Mouse (Mus musculus) olfactory bulb, adult 2 months (tissue): ENCODE results near the gene Zfr2. TPM values are rescaled to one million over a fixed set of nuclear protein-coding genes. Genes with fewer than 3 reads are reported as not detected.
A peak's percentile ranks its signal among the peaks of the same experiment; 100 is the strongest.

Experiments
- H3K27ac ChIP-seq: fragments of 200-500 bp; 2 replicates; pipeline ENCODE4 v1.5.1; 2012; ENCODE audit warnings: low read depth, low read length; ENCODE audit not compliant: insufficient read depth
- H3K4me1 ChIP-seq: fragments of 200-500 bp; 2 replicates; pipeline ENCODE4 v1.6.1; 2012; ENCODE audit warnings: low read length; ENCODE audit not compliant: control insufficient read depth, insufficient read depth
- H3K4me3 ChIP-seq: fragments of 200-500 bp; 2 replicates; pipeline ENCODE4 v1.5.1; 2012; ENCODE audit warnings: mild to moderate bottlenecking, low read depth, low read length, moderate library complexity; ENCODE audit not compliant: insufficient read depth
- CTCF ChIP-seq: fragments of 200-500 bp; IDR thresholded peaks from 2 replicates; pipeline ENCODE4 v1.5.1; 2012; ENCODE audit warnings: low read depth, mild to moderate bottlenecking, low read length, moderate library complexity; ENCODE audit not compliant: insufficient read depth
- POLR2A ChIP-seq: fragments of 200-500 bp; IDR thresholded peaks from 2 replicates; pipeline ENCODE4 v1.6.1; 2012; ENCODE audit warnings: mild to moderate bottlenecking, low read depth, low read length, moderate library complexity; ENCODE audit not compliant: insufficient read depth
- WGBS: fragments of 180-500 bp; shearing (Covaris S2); methylation state at CpG from one replicate; pipeline ENCODE4 v1.1.7; 2018; 5-methylcytosine and 5-hydroxymethylcytosine counted together
- polyA plus RNA-seq: library from polyadenylated mRNA; stranded (reverse); fragments of >200 nt; gene quantifications from 2 replicates; pipeline ENCODE4 v1.2.4, GENCODE M21; 2012; ENCODE audit warnings: low replicate concordance; ENCODE audit not compliant: missing spikeins, insufficient read depth, insufficient read length

Zfr2 gene
- polyA plus RNA-seq, 1 experiment: not detected

DNA sequence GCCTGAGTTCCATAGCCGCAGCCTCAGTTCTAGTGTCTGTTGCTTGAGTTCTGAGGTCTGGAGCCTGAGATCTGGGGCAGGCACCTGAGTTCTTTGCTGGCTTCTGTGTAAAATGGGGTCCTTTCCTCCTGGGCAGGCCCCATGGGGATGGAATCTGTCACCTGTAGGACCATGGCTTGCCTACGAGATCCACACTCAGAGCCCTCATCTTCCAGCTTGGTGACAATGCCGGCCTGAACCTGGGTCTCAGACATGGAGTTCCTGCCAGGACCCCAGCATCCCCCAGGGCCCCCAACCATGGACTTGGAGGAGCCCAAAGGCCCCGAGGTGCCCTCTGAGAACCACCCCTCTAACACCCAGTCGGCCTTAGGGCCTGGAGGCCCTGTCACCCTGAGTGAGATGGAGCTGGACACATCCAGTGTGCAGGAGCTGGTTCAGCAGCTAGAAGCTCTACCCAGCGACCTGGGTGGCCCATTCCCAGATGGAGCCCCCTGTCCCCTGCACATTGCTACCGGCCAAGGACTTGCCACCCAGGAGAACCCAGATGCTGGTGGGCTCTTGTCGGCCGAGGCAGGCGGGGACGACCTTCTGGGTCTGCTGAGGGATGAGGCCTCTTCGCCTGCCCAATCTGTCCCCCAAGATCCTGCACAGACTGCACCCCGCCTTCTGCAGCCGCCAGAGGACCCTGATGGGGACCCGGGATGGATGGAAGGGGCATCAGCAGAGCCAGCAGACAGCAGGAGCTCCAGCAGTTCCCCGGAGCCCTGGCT lies 35.9 kb downstream of the Zfr2 start:
- TF ChIP-seq POLR2A (no peak), CTCF (no peak)
- H3K4me1 ChIP-seq: peaks cover 20% of the 10 kb centered on the region
- H3K4me3 ChIP-seq: peak overlapping the region; percentile 76
- WGBS: 73% methylated on average over 16 of the region's 16 CpGs
- H3K27ac ChIP-seq: no peak overlapping the region

DNA sequence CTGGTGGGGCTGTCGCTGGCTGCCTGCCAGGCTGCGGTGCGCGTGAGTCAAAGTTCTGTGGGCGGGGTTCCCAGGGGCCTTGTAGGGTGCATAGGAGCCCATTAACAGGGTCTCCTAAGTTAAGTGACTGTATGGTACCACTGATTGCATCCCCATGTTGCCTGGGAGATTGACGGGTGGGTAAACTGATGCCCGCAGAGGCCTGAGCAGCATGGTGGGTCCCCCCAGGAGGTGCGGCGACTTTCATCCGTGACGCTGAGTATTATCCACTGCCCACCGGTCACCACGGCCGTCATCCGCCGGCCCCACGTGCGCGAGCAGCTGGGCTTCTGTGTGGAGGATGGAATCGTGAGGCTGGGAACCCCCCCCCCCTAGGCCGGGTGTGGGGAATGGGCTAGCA lies 39.4 kb downstream of the Zfr2 start:
- WGBS: 91% methylated on average over 21 of the region's 21 CpGs
- Histone ChIP-seq H3K27ac (no peak overlapping the region), H3K4me3 (no peak overlapping the region), H3K4me1 (peaks cover 14% of the 10 kb centered on the region)
- no peak for TF ChIP-seq POLR2A
- no peak for TF ChIP-seq CTCF

DNA sequence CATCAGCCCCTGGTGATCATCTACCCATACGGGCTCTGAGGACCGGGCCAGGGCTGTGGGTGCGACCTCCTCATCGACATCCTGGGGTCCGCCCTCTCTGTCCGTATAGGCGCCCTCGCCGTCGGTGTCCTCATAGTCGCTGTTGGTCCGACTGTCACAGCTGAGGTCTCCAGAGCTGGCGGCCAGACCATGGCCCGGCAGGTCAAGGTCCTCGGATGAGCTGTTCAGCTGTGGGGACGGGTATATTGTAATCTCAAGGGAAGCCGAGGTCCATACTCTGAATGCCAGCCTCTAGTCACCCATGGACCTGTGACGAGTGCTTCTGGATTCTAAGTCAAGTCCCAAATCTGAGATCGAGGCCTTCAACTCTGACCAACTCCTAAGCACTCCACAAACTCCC lies 40.9 kb downstream of the Zfr2 start:
- no peak overlapping the region for H3K4me3 ChIP-seq
- TF ChIP-seq CTCF: no peak
- no peak for TF ChIP-seq POLR2A
- H3K27ac ChIP-seq: no peak overlapping the region
- 93% methylated on average over 19 of the region's 19 CpGs for WGBS
- peaks cover 6% of the 10 kb centered on the region for H3K4me1 ChIP-seq

DNA sequence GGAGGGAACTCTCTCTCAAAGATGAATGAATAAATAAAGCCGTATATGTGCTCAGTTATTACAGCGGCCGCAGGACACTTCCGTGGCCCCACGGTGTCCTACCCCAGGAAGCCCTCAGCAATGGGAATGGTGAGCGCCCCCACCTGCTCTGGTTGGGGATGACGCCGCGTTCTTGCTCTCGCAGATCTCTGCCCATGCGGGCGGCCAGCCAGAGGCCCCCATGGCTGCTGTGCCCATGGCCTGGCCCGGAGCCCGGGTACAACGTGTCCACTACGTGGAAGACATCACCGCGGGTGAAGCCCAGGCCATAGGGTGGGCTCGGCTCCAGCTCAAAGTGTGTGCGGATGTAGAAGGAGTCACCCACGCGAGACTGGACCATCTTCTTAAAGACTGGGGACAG lies 44.7 kb downstream of the Zfr2 start:
- no peak overlapping the region for H3K4me3 ChIP-seq
- H3K27ac ChIP-seq: no peak overlapping the region
- 78% methylated on average over 22 of the region's 22 CpGs for WGBS
- TF ChIP-seq POLR2A: no peak
- no peak for TF ChIP-seq CTCF
- no peaks in the 10 kb centered on the region for H3K4me1 ChIP-seq

DNA sequence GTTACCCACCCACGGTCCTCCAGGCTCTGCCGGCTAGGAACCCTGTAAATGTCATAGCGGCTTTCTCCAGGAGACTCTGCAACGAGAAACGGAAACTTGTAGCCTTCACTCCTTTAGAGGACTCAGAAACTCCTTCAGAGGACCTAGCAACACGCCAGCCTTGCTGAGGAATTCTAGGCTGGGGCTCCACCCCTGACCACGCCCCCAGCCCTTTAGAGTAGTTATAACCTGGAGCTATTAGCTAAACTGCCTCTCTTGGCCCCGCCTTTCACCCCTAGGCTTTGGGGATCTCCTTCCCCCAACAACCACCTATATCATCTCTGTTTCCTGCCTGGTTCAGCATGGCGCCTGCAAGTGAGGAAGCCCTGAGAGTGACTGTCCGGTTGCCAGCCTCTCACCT lies 46.5 kb downstream of the Zfr2 start:
- WGBS: 48% methylated on average over 10 of the region's 10 CpGs
- Histone ChIP-seq H3K27ac (no peak overlapping the region), H3K4me3 (no peak overlapping the region), H3K4me1 (no peaks in the 10 kb centered on the region)
- TF ChIP-seq POLR2A: no peak
- no peak for TF ChIP-seq CTCF

DNA sequence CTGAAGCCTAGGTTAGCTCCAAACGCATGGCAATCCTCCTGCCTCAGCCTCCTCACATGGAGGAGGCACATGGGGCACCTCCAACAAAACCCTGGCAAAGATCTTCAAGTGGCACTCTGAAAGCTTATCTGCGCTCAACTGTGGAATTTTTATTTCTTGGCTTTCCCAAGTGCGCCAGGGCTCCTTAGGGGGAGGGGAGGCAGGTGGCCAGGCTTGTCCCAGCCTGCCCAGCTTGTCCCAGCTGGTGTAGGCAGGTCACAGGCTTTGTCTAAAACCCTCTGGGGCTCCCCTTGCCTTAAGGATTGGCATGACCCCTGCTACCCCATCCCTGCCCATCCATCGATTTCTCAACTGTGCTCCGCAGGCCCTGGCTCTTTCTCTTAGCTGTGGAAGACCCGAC lies 51.2 kb downstream of the Zfr2 start:
- WGBS: 82% methylated on average over 6 of the region's 6 CpGs
- no peak overlapping the region for H3K27ac ChIP-seq
- no peak overlapping the region for H3K4me3 ChIP-seq
- TF ChIP-seq CTCF: no peak
- no peak for TF ChIP-seq POLR2A
- peaks cover 16% of the 10 kb centered on the region for H3K4me1 ChIP-seq

DNA sequence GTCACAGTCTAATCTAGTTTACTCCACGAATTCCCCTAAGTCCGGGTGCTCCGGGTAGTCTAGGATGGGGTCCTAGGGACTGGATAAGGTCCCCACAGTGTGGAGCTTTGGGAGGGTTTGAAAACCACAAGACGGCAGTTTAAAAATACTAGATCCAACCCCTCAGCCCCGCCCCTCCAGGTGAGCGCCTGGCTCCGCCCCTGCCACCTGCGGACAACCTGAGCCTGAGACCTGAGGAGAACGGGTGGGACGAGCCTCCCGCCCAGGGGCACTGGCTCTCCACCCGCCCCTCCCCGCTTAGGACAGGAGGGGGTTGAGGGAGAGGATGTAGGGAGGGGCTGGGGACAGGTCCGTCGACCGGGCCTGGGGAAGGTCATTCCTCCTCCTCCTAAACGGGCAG lies 51.8 kb downstream of the Zfr2 start:
- H3K4me1 ChIP-seq: peaks cover 18% of the 10 kb centered on the region
- 23% methylated on average over 17 of the region's 17 CpGs for WGBS
- TF ChIP-seq POLR2A (no peak), CTCF (no peak)
- no peak overlapping the region for H3K27ac ChIP-seq
- H3K4me3 ChIP-seq: no peak overlapping the region

DNA sequence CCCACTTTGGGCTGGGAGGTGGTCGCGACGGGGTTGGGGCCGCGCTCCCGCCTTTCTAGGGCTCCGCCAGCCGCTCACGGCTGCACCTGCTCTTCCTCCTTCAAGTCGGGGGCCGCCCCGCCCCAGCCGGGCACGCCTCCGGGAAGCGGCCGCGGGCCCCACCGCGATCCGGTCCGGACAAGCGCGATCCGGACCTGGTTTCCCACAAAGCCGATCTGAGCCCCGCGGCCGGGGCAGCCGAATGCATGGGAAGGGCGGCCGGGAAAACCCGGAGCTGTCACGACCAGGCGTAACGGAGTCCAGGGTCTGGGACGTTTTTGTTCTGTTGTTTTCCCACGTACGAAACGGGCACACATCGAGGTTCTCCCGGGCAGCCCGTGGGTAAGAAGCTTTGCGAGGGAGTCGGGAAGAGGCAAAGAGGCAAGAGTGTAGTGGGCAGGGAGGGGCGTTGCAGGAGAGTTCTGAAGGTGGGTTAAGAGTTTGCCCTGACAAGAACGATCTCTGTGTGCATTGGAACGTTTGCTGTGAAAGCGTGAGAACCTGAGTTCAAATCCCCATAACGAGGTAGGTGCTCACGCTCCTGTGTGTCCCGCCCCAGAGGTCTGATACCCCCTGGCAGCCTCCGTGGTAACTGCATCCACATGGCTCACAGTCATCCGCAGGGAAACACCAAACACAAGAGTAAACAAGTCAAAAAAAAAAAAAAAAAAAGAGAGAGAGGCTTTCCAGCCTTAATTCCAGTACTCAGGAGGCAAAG lies 52.9 kb downstream of the Zfr2 start:
- H3K4me1 ChIP-seq: peaks cover 21% of the 10 kb centered on the region
- H3K4me3 ChIP-seq: peak overlapping the region; percentile 29
- no peak for TF ChIP-seq POLR2A
- TF ChIP-seq CTCF: no peak
- no peak overlapping the region for H3K27ac ChIP-seq
- WGBS: 3% methylated on average over 54 of the region's 54 CpGs

DNA sequence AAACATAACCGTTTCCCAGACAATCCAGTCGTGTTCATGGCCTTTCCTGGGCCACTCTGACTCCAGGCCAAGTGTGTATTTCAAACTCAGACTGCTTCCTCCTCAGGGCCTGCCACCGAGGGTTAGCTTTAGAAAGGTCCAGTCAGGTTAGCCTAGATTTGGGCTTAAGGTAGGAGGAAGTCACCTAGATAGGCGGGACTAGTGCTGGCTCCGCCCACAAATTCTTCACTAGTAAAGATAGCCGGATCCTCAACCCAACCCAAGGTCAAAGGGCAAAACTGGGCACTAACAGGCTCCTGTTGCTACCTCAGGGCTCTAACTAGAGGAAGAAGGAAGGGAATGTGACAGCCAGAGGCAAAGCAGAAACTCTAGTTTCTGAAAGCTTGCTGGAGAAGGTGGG lies 53.6 kb downstream of the Zfr2 start:
- no peak for TF ChIP-seq CTCF
- TF ChIP-seq POLR2A: no peak
- 51% methylated on average over 6 of the region's 6 CpGs for WGBS

DNA sequence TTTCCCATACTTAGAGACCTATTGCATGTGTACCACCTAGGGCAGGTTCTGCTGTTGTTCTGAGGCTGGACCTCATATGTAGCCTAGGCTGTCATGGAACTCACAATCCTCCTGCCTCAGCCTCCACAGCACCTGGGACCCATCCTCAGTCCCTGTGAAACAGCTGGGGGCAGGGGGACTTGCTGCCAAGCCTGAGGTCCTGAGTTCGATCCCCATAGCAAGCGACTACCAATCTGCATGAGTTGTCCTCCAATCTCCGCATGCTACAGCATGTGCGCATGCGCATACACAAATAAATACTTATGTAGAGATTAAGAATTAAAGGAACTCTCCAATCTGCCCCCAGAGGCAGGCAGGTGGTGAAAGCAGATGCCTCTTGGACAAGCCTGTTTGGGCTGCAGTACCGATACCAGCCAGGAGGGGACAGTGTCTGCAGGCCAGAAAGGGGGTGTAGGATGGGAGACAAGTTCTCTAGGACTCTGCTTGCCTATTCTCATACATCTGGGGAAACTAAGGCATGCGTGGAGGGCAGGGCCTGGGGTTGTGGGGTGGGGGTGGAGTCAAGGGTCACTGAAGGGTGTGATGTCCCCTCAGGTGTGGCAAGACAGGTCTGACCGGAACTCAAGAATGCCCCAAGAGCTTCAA lies 54.7 kb downstream of the Zfr2 start:
- H3K4me3 ChIP-seq: no peak overlapping the region
- peaks cover 25% of the 10 kb centered on the region for H3K4me1 ChIP-seq
- TF ChIP-seq POLR2A (no peak), CTCF (peak; percentile 71; the same call in 1 of the 2 replicates)
- H3K27ac ChIP-seq: no peak overlapping the region
- WGBS: 62% methylated on average over 8 of the region's 8 CpGs

More for the DNA sequence above, 53.6 kb downstream of the Zfr2 start:
- Histone ChIP-seq H3K4me1 (peaks cover 25% of the 10 kb centered on the region), H3K4me3 (no peak overlapping the region), H3K27ac (no peak overlapping the region)
